Mouse (Mus musculus): Measurements from ENCODE around the gene Zfp971.
"Not testable (repeated sequence)": the region's sequence is repeated elsewhere in the genome, so short reads cannot be mapped to it uniquely, and the experiment has no call there.

The Zfp971 gene
- long read RNA-seq, experiment 1, transcript Zfp971-201 (3 exons, 923 nt) = major isoform, 8 of 8 reads
- long read RNA-seq, experiment 1, partial matches to known transcripts = 0 of 8 reads
- long read RNA-seq, experiment 1, other reads (novel, unspliced or antisense) = 0 of 8 reads
- long read RNA-seq, experiment 2, transcript Zfp971-201 (3 exons, 923 nt) = major isoform, 7 of 7 reads
- long read RNA-seq, experiment 2, partial matches to known transcripts = 0 of 7 reads
- long read RNA-seq, experiment 2, other reads (novel, unspliced or antisense) = 0 of 7 reads

GRCm38 (mm10) chr2:178023011-178023611 lies at the start of gene Zfp971:
Zfp971 (plus strand) TSS chr2:178023284.
- intact Hi-C loops (cut with DNase I) = not testable (repeated sequence)

- intact Hi-C loops (cut with DNase I) = not testable (repeated sequence)
Measured at GRCm38 (mm10) chr2:177974814-177975213, 48.3 kb upstream of the Zfp971 start.

GRCm38 (mm10) chr2:178019486-178019885 lies 3.6 kb upstream of the Zfp971 start:
- intact Hi-C loops (cut with DNase I) = not testable (repeated sequence)

GRCm38 (mm10) chr2:178020773-178021172 lies 2.3 kb upstream of the Zfp971 start:
- intact Hi-C loops (cut with DNase I) = not testable (repeated sequence)

GRCm38 (mm10) chr2:178023861-178024260 lies 777 bp downstream of the Zfp971 start:
- intact Hi-C loops (cut with DNase I) = not testable (repeated sequence)

- intact Hi-C loops (cut with DNase I) = not testable (repeated sequence)
Measured at GRCm38 (mm10) chr2:178027601-178028000, 4.5 kb downstream of the Zfp971 start.

- intact Hi-C loops (cut with DNase I) = no loop called here
Measured at GRCm38 (mm10) chr2:178058195-178058594, 35.1 kb downstream of the Zfp971 start.

- intact Hi-C loops (cut with DNase I) = not testable (repeated sequence)
Measured at GRCm38 (mm10) chr2:178078166-178078717, 55.2 kb downstream of the Zfp971 start, which contains the start of gene Zfp931. Zfp931 (minus strand) TSS chr2:178078476.

All from adrenal gland (tissue).